Mouse (Mus musculus): ENCODE measurements around the gene Pgrmc2. TPM values are rescaled to one million over a fixed set of nuclear protein-coding genes. Genes with fewer than 3 reads are reported as not detected.

Gene Pgrmc2
- total and polyA plus RNA-seq, 3 experiments = 23.2 to 52.8 TPM; not detected in 1

- TF ChIP-seq MAFK (IDR thresholded peaks at IDR 0.05; ENCODE audit: borderline replicate concordance, low read depth, low read length) (peak; percentile 95), HCFC1 (IDR thresholded peaks at IDR 0.05; ENCODE audit: low read depth, low read length) (no peak)
- Histone ChIP-seq H3K4me1 (ENCODE audit: control insufficient read depth in 1 of 2, insufficient read depth in 2 of 2, low read length in 2 of 2) (no peaks in the 10 kb centered on the region), H3K9ac (ENCODE audit: control insufficient read depth, low read depth, low read length, poor library complexity, severe bottlenecking) (no peak overlapping the region), H3K4me3 (ENCODE audit: control insufficient read depth in 1 of 2, insufficient read depth in 1 of 2, low read depth in 2 of 2, low read length in 2 of 2) (no peak overlapping the region), H3K79me2 (ENCODE audit: control insufficient read depth, insufficient read depth, low read length, poor library complexity) (no peaks in the 10 kb centered on the region), H3K27me3 (ENCODE audit: control insufficient read depth in 1 of 2, insufficient read depth in 2 of 2, low read length in 2 of 2) (no peaks in the 10 kb centered on the region), H3K36me3 (ENCODE audit: control insufficient read depth in 1 of 2, insufficient read depth in 2 of 2, low read length in 2 of 2) (no peaks in the 10 kb centered on the region), H3K9me3 (replicated peaks; ENCODE audit: insufficient read depth, low read length) (no peaks in the 10 kb centered on the region), H3K27ac (ENCODE audit: control insufficient read depth, low read depth, low read length) (no peak overlapping the region)
- DNase-seq (ENCODE audit: low read depth, low spot score) = no peak
These were observed 52.1 kb downstream of the Pgrmc2 start for GRCm38 (mm10) chr3:41030705-41031104.

GRCm38 (mm10) chr3:41021980-41022379, 60.9 kb downstream of the Pgrmc2 start:
- DNase-seq (ENCODE audit: low read depth, low spot score) = no peak
- Histone ChIP-seq H3K79me2 (ENCODE audit: control insufficient read depth, insufficient read depth, low read length, poor library complexity) (no peaks in the 10 kb centered on the region), H3K27ac (ENCODE audit: control insufficient read depth, low read depth, low read length) (no peak overlapping the region), H3K36me3 (ENCODE audit: control insufficient read depth in 1 of 2, insufficient read depth in 2 of 2, low read length in 2 of 2) (peaks cover 0 to 6% of the 10 kb centered on the region in 2 experiments; a peak in 1 of 4 replicates), H3K9ac (ENCODE audit: control insufficient read depth, low read depth, low read length, poor library complexity, severe bottlenecking) (no peak overlapping the region), H3K4me1 (ENCODE audit: control insufficient read depth in 1 of 2, insufficient read depth in 2 of 2, low read length in 2 of 2) (peaks cover 5 to 10% of the 10 kb centered on the region in 2 experiments; a peak in 3 of 4 replicates), H3K27me3 (ENCODE audit: control insufficient read depth in 1 of 2, insufficient read depth in 2 of 2, low read length in 2 of 2) (no peaks in the 10 kb centered on the region), H3K9me3 (replicated peaks; ENCODE audit: insufficient read depth, low read length) (no peaks in the 10 kb centered on the region), H3K4me3 (ENCODE audit: control insufficient read depth in 1 of 2, insufficient read depth in 1 of 2, low read depth in 2 of 2, low read length in 2 of 2) (no peak overlapping the region)
- TF ChIP-seq UBTF (IDR thresholded peaks at IDR 0.05; ENCODE audit: borderline replicate concordance, insufficient read depth, low read depth, low read length) = no peak

GRCm38 (mm10) chr3:41020687-41021086, 62.2 kb downstream of the Pgrmc2 start:
- Histone ChIP-seq H3K9me3 (replicated peaks; ENCODE audit: insufficient read depth, low read length) (no peaks in the 10 kb centered on the region), H3K27ac (ENCODE audit: control insufficient read depth, low read depth, low read length) (no peak overlapping the region), H3K9ac (ENCODE audit: control insufficient read depth, low read depth, low read length, poor library complexity, severe bottlenecking) (no peak overlapping the region), H3K4me3 (ENCODE audit: control insufficient read depth in 1 of 2, insufficient read depth in 1 of 2, low read depth in 2 of 2, low read length in 2 of 2) (no peak overlapping the region), H3K4me1 (ENCODE audit: control insufficient read depth in 1 of 2, insufficient read depth in 2 of 2, low read length in 2 of 2) (peaks cover 5 to 10% of the 10 kb centered on the region in 2 experiments; a peak in 3 of 4 replicates), H3K27me3 (ENCODE audit: control insufficient read depth in 1 of 2, insufficient read depth in 2 of 2, low read length in 2 of 2) (no peaks in the 10 kb centered on the region), H3K79me2 (ENCODE audit: control insufficient read depth, insufficient read depth, low read length, poor library complexity) (no peaks in the 10 kb centered on the region), H3K36me3 (ENCODE audit: control insufficient read depth in 1 of 2, insufficient read depth in 2 of 2, low read length in 2 of 2) (peaks cover 0 to 6% of the 10 kb centered on the region in 2 experiments; a peak in 1 of 4 replicates)
- peak; percentile 40 for DNase-seq (ENCODE audit: low read depth, low spot score)
- TF ChIP-seq MXI1 (IDR thresholded peaks at IDR 0.05; ENCODE audit: low read depth, low read length) (peak; percentile 65; the same call in 1 of the 2 replicates), BHLHE40 (IDR thresholded peaks at IDR 0.05; ENCODE audit: borderline replicate concordance, low read depth, low read length) (peak; percentile 55; the same call in 1 of the 2 replicates), UBTF (IDR thresholded peaks at IDR 0.05; ENCODE audit: borderline replicate concordance, insufficient read depth, low read depth, low read length) (no peak), GATA1 (IDR thresholded peaks at IDR 0.05; ENCODE audit: low read depth, low read length) (peak; percentile 38; the same call in 1 of the 2 replicates), E2F4 (IDR thresholded peaks at IDR 0.05; ENCODE audit: borderline replicate concordance, low read depth, low read length) (no peak), NELFE (IDR thresholded peaks at IDR 0.05; ENCODE audit: low read depth, low read length) (no peak), USF1 (IDR thresholded peaks at IDR 0.05; ENCODE audit: low read depth, low read length) (0 out of 2 replicates have a peak, but pooled peaks have one; percentile 13), JUND (IDR thresholded peaks at IDR 0.05; ENCODE audit: low read depth, low read length) (no peak), ETS1 (IDR thresholded peaks at IDR 0.05; ENCODE audit: low read depth, low read length) (peak; percentile 68), EP300 (IDR thresholded peaks at IDR 0.05; ENCODE audit: low read depth in 1 of 2, low read length in 2 of 2) (peak in 1 of 2 experiments; percentile 52; a peak in 2 of 4 replicates), TCF12 (IDR thresholded peaks at IDR 0.05; ENCODE audit: low read depth, low read length) (peak; percentile 34; the same call in 1 of the 2 replicates), POLR2AphosphoS2 (IDR thresholded peaks at IDR 0.05; ENCODE audit: low read length) (no peak)

Data from MEL (cell line).